Mouse (Mus musculus): Measurements from ENCODE around the gene Nptx1. TPM values are rescaled to one million over a fixed set of nuclear protein-coding genes. Genes with fewer than 3 reads are reported as not detected.

Gene Nptx1
- polyA plus RNA-seq, 1 experiment from 2014 or later = 0.21 TPM

- DNase-seq (ENCODE audit: low spot score) (no peak), ATAC-seq (replicated peaks; ENCODE audit: low FRiP score, low read depth) (no peak)
- Histone ChIP-seq H3K27me3 (ENCODE audit: insufficient read depth, low read length) (0 out of 2 replicates have a peak, but pooled peaks cover 2% of the 10 kb centered on the region), H3K9me3 (replicated peaks; ENCODE audit: low read length) (no peaks in the 10 kb centered on the region), H3K27ac (no peak overlapping the region), H3K4me1 (replicated peaks; ENCODE audit: insufficient read depth, low read length) (no peaks in the 10 kb centered on the region), H3K4me3 (replicated peaks; ENCODE audit: low read depth, low read length) (no peak overlapping the region), H3K9ac (ENCODE audit: low read depth, low read length) (no peak overlapping the region), H3K36me3 (ENCODE audit: insufficient read depth, low read length) (peaks cover 36% of the 10 kb centered on the region; the same call in 1 of the 2 replicates), H3K4me2 (ENCODE audit: low read length) (no peak overlapping the region)
- no peak for TF ChIP-seq CTCF (IDR thresholded peaks at IDR 0.05; ENCODE audit: low read depth)
- WGBS = 85% methylated on average over 8 of the region's 8 CpGs
Measured at GRCm38 (mm10) chr11:119507772-119508171, 39.8 kb downstream of the Nptx1 start.

GRCm38 (mm10) chr11:119506386-119506785 lies 41.2 kb downstream of the Nptx1 start:
- H3K4me3 ChIP-seq (replicated peaks; ENCODE audit: low read depth, low read length) = no peak overlapping the region
- ATAC-seq (replicated peaks; ENCODE audit: low FRiP score, low read depth) (no peak), DNase-seq (ENCODE audit: low spot score) (no peak)
- no peaks in the 10 kb centered on the region for H3K9me3 ChIP-seq (replicated peaks; ENCODE audit: low read length)
- H3K27ac ChIP-seq = no peak overlapping the region
- no peak overlapping the region for H3K4me2 ChIP-seq (ENCODE audit: low read length)
- peaks cover 50% of the 10 kb centered on the region; the same call in 1 of the 2 replicates for H3K36me3 ChIP-seq (ENCODE audit: insufficient read depth, low read length)
- 88% methylated on average over 4 of the region's 4 CpGs for WGBS
- no peaks in the 10 kb centered on the region for H3K4me1 ChIP-seq (replicated peaks; ENCODE audit: insufficient read depth, low read length)
- H3K9ac ChIP-seq (ENCODE audit: low read depth, low read length) = no peak overlapping the region
- H3K27me3 ChIP-seq (ENCODE audit: insufficient read depth, low read length) = no peaks in the 10 kb centered on the region
- no peak for TF ChIP-seq CTCF (IDR thresholded peaks at IDR 0.05; ENCODE audit: low read depth)

GRCm38 (mm10) chr11:119503675-119504074 lies 43.9 kb downstream of the Nptx1 start:
- H3K4me3 ChIP-seq (replicated peaks; ENCODE audit: low read depth, low read length) = no peak overlapping the region
- peak; percentile 59; the same call in 1 of the 2 replicates for ATAC-seq (replicated peaks; ENCODE audit: low FRiP score, low read depth)

GRCm38 (mm10) chr11:119500011-119500410 lies 47.5 kb downstream of the Nptx1 start:
- 74% methylated on average over 2 of the region's 2 CpGs for WGBS
- H3K4me2 ChIP-seq (ENCODE audit: low read length) = no peak overlapping the region
- ATAC-seq (replicated peaks; ENCODE audit: low FRiP score, low read depth) (no peak), DNase-seq (ENCODE audit: low spot score) (no peak)
- no peaks in the 10 kb centered on the region for H3K27me3 ChIP-seq (ENCODE audit: insufficient read depth, low read length)
- H3K36me3 ChIP-seq (ENCODE audit: insufficient read depth, low read length) = peaks cover 53% of the 10 kb centered on the region; the same call in 1 of the 2 replicates
- TF ChIP-seq CTCF (IDR thresholded peaks at IDR 0.05; ENCODE audit: low read depth) = no peak
- H3K4me3 ChIP-seq (replicated peaks; ENCODE audit: low read depth, low read length) = no peak overlapping the region
- H3K9me3 ChIP-seq (replicated peaks; ENCODE audit: low read length) = no peaks in the 10 kb centered on the region
- H3K9ac ChIP-seq (ENCODE audit: low read depth, low read length) = no peak overlapping the region
- no peak overlapping the region for H3K27ac ChIP-seq
- no peaks in the 10 kb centered on the region for H3K4me1 ChIP-seq (replicated peaks; ENCODE audit: insufficient read depth, low read length)

More at GRCm38 (mm10) chr11:119503675-119504074, 43.9 kb downstream of the Nptx1 start:
- Histone ChIP-seq H3K4me1 (replicated peaks; ENCODE audit: insufficient read depth, low read length) (no peaks in the 10 kb centered on the region), H3K36me3 (ENCODE audit: insufficient read depth, low read length) (peaks cover 69% of the 10 kb centered on the region; the same call in 1 of the 2 replicates), H3K9me3 (replicated peaks; ENCODE audit: low read length) (no peaks in the 10 kb centered on the region), H3K4me2 (ENCODE audit: low read length) (no peak overlapping the region), H3K9ac (ENCODE audit: low read depth, low read length) (no peak overlapping the region), H3K27me3 (ENCODE audit: insufficient read depth, low read length) (no peaks in the 10 kb centered on the region), H3K27ac (no peak overlapping the region)
- TF ChIP-seq CTCF (IDR thresholded peaks at IDR 0.05; ENCODE audit: low read depth) = peak; percentile 96
- DNase-seq (ENCODE audit: low spot score) = peak; percentile 69

- no peaks in the 10 kb centered on the region for H3K27me3 ChIP-seq (ENCODE audit: insufficient read depth, low read length)
- ATAC-seq (replicated peaks; ENCODE audit: low FRiP score, low read depth) (no peak), DNase-seq (ENCODE audit: low spot score) (no peak)
- H3K27ac ChIP-seq = no peak overlapping the region
- TF ChIP-seq CTCF (IDR thresholded peaks at IDR 0.05; ENCODE audit: low read depth) = no peak
- WGBS = 94% methylated on average over 4 of the region's 4 CpGs
- no peak overlapping the region for H3K4me3 ChIP-seq (replicated peaks; ENCODE audit: low read depth, low read length)
- no peaks in the 10 kb centered on the region for H3K4me1 ChIP-seq (replicated peaks; ENCODE audit: insufficient read depth, low read length)
- no peak overlapping the region for H3K9ac ChIP-seq (ENCODE audit: low read depth, low read length)
- peaks cover 46% of the 10 kb centered on the region; the same call in 1 of the 2 replicates for H3K36me3 ChIP-seq (ENCODE audit: insufficient read depth, low read length)
- no peaks in the 10 kb centered on the region for H3K9me3 ChIP-seq (replicated peaks; ENCODE audit: low read length)
- H3K4me2 ChIP-seq (ENCODE audit: low read length) = no peak overlapping the region
Measured at GRCm38 (mm10) chr11:119499297-119499696, 48.3 kb downstream of the Nptx1 start.

- Histone ChIP-seq H3K4me3 (replicated peaks; ENCODE audit: low read depth, low read length) (no peak overlapping the region), H3K9me3 (replicated peaks; ENCODE audit: low read length) (no peaks in the 10 kb centered on the region), H3K4me1 (replicated peaks; ENCODE audit: insufficient read depth, low read length) (no peaks in the 10 kb centered on the region), H3K9ac (ENCODE audit: low read depth, low read length) (no peak overlapping the region), H3K36me3 (ENCODE audit: insufficient read depth, low read length) (peaks cover 32% of the 10 kb centered on the region; the same call in 1 of the 2 replicates), H3K27ac (no peak overlapping the region), H3K4me2 (ENCODE audit: low read length) (no peak overlapping the region), H3K27me3 (ENCODE audit: insufficient read depth, low read length) (no peaks in the 10 kb centered on the region)
- no peak for DNase-seq (ENCODE audit: low spot score)
- TF ChIP-seq CTCF (IDR thresholded peaks at IDR 0.05; ENCODE audit: low read depth) = no peak
- 71% methylated on average over 4 of the region's 4 CpGs for WGBS
- no peak for ATAC-seq (replicated peaks; ENCODE audit: low FRiP score, low read depth)
Measured at GRCm38 (mm10) chr11:119497451-119497850, 50.1 kb downstream of the Nptx1 start.

GRCm38 (mm10) chr11:119496147-119496546 lies 51.4 kb downstream of the Nptx1 start:
- Histone ChIP-seq H3K27me3 (ENCODE audit: insufficient read depth, low read length) (no peaks in the 10 kb centered on the region), H3K4me2 (ENCODE audit: low read length) (no peak overlapping the region), H3K4me3 (replicated peaks; ENCODE audit: low read depth, low read length) (no peak overlapping the region), H3K9ac (ENCODE audit: low read depth, low read length) (no peak overlapping the region), H3K27ac (no peak overlapping the region), H3K4me1 (replicated peaks; ENCODE audit: insufficient read depth, low read length) (0 out of 2 replicates have a peak, but pooled peaks cover 5% of the 10 kb centered on the region), H3K36me3 (ENCODE audit: insufficient read depth, low read length) (peaks cover 19% of the 10 kb centered on the region; the same call in 1 of the 2 replicates), H3K9me3 (replicated peaks; ENCODE audit: low read length) (no peaks in the 10 kb centered on the region)
- WGBS = 88% methylated on average over 5 of the region's 5 CpGs
- DNase-seq (ENCODE audit: low spot score) (no peak), ATAC-seq (replicated peaks; ENCODE audit: low FRiP score, low read depth) (no peak)
- no peak for TF ChIP-seq CTCF (IDR thresholded peaks at IDR 0.05; ENCODE audit: low read depth)

Data from kidney, postnatal 0 days (tissue).